Mouse (Mus musculus) megakaryocyte, embryonic 14.5 days (primary cell): ENCODE measurements at regions not wholly inside any gene's neighbourhood (a gene's known extent, or its start where the extent isn't known, plus 50 kb on each side); places are given as distances from the start of the nearest gene placed in this dataset.

ENCODE experiments used
- FLI1 ChIP-seq: IDR thresholded peaks from 2 replicates; pipeline ENCODE4 v1.6.1; 2012; ENCODE audit warnings: low read length, inconsistent platforms, mixed read lengths
- GATA1 ChIP-seq: IDR thresholded peaks from 3 replicates; pipeline ENCODE4 v1.6.1; 2012; ENCODE audit warnings: mixed read lengths, low read length, inconsistent platforms, borderline replicate concordance

- TF ChIP-seq GATA1 (no peak), FLI1 (no peak)
Measured at GRCm38 (mm10) chr8:26349854-26350253, 230.5 kb downstream of the Gm45692 start.
